8 mouse cellular contexts compared by ENCODE assay signal in genomic region chr11:69340161-69341131, GRCm38 (mm10). TPM values are rescaled to one million over a fixed set of nuclear protein-coding genes. Genes with fewer than 3 reads are reported as not detected.
DNase-seq lines count a peak whose midpoint lies in the region; ATAC-seq and TF ChIP-seq lines count a peak whose summit lies in the region.

TSS of gene Rnf227 (plus strand) at chr11:69340461.

- no peaks in the 10 kb centered on the region for H3K9me3 ChIP-seq in ES-Bruce4 (replicated peaks; ENCODE audit: control insufficient read depth, insufficient read depth, low read length, poor library complexity, severe bottlenecking)
- H3K9me3 ChIP-seq in neural tube, embryonic 15.5 days (replicated peaks) = no peaks in the 10 kb centered on the region

- peak; percentile 76 for DNase-seq in cerebellum, adult 9-10 months
- DNase-seq in forelimb bud, embryonic 11.5 days (ENCODE audit: low read depth, low spot score) = peak; percentile 78
- peak; percentile 73 for DNase-seq in heart, postnatal 4 days
- DNase-seq in layer of hippocampus, adult 8-10 months (ENCODE audit: low spot score in 2 of 2) = peak; percentile 57 to 72
- DNase-seq in lung, adult 2 months = peak; percentile 76

- TF ChIP-seq POLR2A in ES-Bruce4 (IDR thresholded peaks at IDR 0.05; ENCODE audit: insufficient read depth, low read length) = no peak
- TF ChIP-seq POLR2A in lung, adult 2 months (IDR thresholded peaks at IDR 0.05; ENCODE audit: borderline replicate concordance, extremely low read depth, low read depth, low read length) = peak; percentile 23; the same call in 1 of the 2 replicates
- TF ChIP-seq POLR2A in testis, adult 2 months (IDR thresholded peaks at IDR 0.05; ENCODE audit: control insufficient read depth, low read depth, low read length) = no peak

- no peak for TF ChIP-seq CTCF in ES-Bruce4 (IDR thresholded peaks at IDR 0.05; ENCODE audit: low read depth, low read length)
- TF ChIP-seq CTCF in lung, adult 2 months (IDR thresholded peaks at IDR 0.05; ENCODE audit: insufficient read depth, low read length) = no peak
- no peak for TF ChIP-seq CTCF in testis, adult 2 months (IDR thresholded peaks at IDR 0.05; ENCODE audit: control insufficient read depth, insufficient read depth, insufficient replicate concordance, low read depth, low read length)

- no peak within 1 kb of the TSS for H3K27ac ChIP-seq in ES-Bruce4 (ENCODE audit: insufficient read depth, low read length)
- peak within 1 kb of the TSS; percentile 94 for H3K27ac ChIP-seq in neural tube, embryonic 15.5 days (replicated peaks)
- H3K27ac ChIP-seq in testis, adult 2 months (ENCODE audit: control insufficient read depth, insufficient read depth, low read depth, low read length) = peak within 1 kb of the TSS; percentile 72

- peak; percentile 92 for ATAC-seq in neural tube, embryonic 15.5 days (ENCODE audit: low FRiP score)

- peak within 1 kb of the TSS; percentile 54 for H3K4me3 ChIP-seq in ES-Bruce4 (ENCODE audit: low read depth, low read length)
- peak within 1 kb of the TSS; percentile 76 for H3K4me3 ChIP-seq in lung, adult 2 months (replicated peaks; ENCODE audit: extremely low read depth, low read depth, low read length)
- H3K4me3 ChIP-seq in neural tube, embryonic 15.5 days (replicated peaks) = peak within 1 kb of the TSS; percentile 68
- H3K4me3 ChIP-seq in testis, adult 2 months (ENCODE audit: control insufficient read depth, low read depth, low read length) = peak within 1 kb of the TSS; percentile 95

- peak within 1 kb of the TSS; percentile 87 for H3K4me2 ChIP-seq in neural tube, embryonic 15.5 days

- H3K4me1 ChIP-seq in ES-Bruce4 (ENCODE audit: control insufficient read depth, insufficient read depth, low read length) = no peaks in the 10 kb centered on the region
- peaks cover 7% of the 10 kb centered on the region for H3K4me1 ChIP-seq in lung, adult 2 months (ENCODE audit: control insufficient read depth, insufficient read depth, low read length)
- peaks cover 28% of the 10 kb centered on the region for H3K4me1 ChIP-seq in neural tube, embryonic 15.5 days
- peaks cover 9% of the 10 kb centered on the region for H3K4me1 ChIP-seq in testis, adult 2 months (ENCODE audit: control insufficient read depth, insufficient read depth, low read length)

- peak within 1 kb of the TSS; percentile 32 for H3K9ac ChIP-seq in ES-Bruce4 (ENCODE audit: low read depth, poor library complexity, severe bottlenecking)
- H3K9ac ChIP-seq in neural tube, embryonic 15.5 days (replicated peaks) = peak within 1 kb of the TSS; percentile 67

- 2% methylated on average over 99 of the region's 99 CpGs for WGBS in lung, adult 2 months
- WGBS in neural tube, embryonic 15.5 days = 1% methylated on average over 99 of the region's 99 CpGs

- no peaks in the 10 kb centered on the region for H3K36me3 ChIP-seq in ES-Bruce4 (ENCODE audit: control insufficient read depth, insufficient read depth, low read length, poor library complexity, severe bottlenecking)
- H3K36me3 ChIP-seq in neural tube, embryonic 15.5 days = peaks cover 26% of the 10 kb centered on the region
- 0 out of 2 replicates have a peak, but pooled peaks cover 1% of the 10 kb centered on the region for H3K36me3 ChIP-seq in testis, adult 2 months (ENCODE audit: control insufficient read depth, insufficient read depth, low read length)

- H3K27me3 ChIP-seq in ES-Bruce4 (ENCODE audit: control insufficient read depth, insufficient read depth, low read length, poor library complexity, severe bottlenecking) = peaks cover 8% of the 10 kb centered on the region
- no peaks in the 10 kb centered on the region for H3K27me3 ChIP-seq in neural tube, embryonic 15.5 days (replicated peaks)
- H3K27me3 ChIP-seq in testis, adult 2 months (ENCODE audit: control insufficient read depth, insufficient read depth, low read length) = no peaks in the 10 kb centered on the region

- no peak for TF ChIP-seq EP300 in ES-Bruce4 (IDR thresholded peaks at IDR 0.05; ENCODE audit: insufficient read depth, low read depth, low read length)

RNA-seq across cellular contexts. Expression of gene Rnf227, which starts in this region (rescaled TPM):
- 1.7 and 3.3 TPM in 2 replicates for polyA plus RNA-seq in ES-Bruce4 (2011; ENCODE audit: insufficient read depth, insufficient read length, low read depth, missing spikeins)
- total RNA-seq in heart, postnatal 4 days (2021) = 1 to 10 TPM; 2.4 to 3.1 TPM
- 100 to 1,000 TPM; 119 to 129 (median 121) TPM for total RNA-seq in layer of hippocampus, adult 8-10 months (2022)
- 1.0 and 4.3 TPM in 2 replicates for polyA plus RNA-seq in lung, adult 2 months (2012; rRNA removed)
- 213 and 250 TPM in 2 replicates for polyA plus RNA-seq in neural tube, embryonic 15.5 days (2015; fragmentation: Nextera tagmentation; extraction: Ambion mirVana)
- polyA plus RNA-seq in testis, adult 2 months (2012; rRNA removed) = 4.4 and 5.7 TPM in 2 replicates

Comparison
In these comparisons a context has a peak if more than half of its experiments do, and no peak if none do; other contexts are left out.
1. RNA of gene Rnf227 (total RNA-seq): 119 to 129 TPM in layer of hippocampus, adult 8-10 months; 2.4 to 3.1 TPM in heart, postnatal 4 days; every median in the first group is over 10 times any median in the second.
2. RNA of gene Rnf227 (polyA plus RNA-seq): 213 to 250 TPM in neural tube, embryonic 15.5 days; 4.4 to 5.7 TPM in testis, adult 2 months, 1.0 to 4.3 TPM in lung, adult 2 months and 1.7 to 3.3 TPM in ES-Bruce4; every median in the first group is over 10 times any median in the second.
3. Peak in every context shown above with its lines, with median percentiles within 50 percentile points of each other: H3K4me3 ChIP-seq and DNase-seq.